Mouse (Mus musculus): ENCODE results near the gene Uqcr10. TPM values are rescaled to one million over a fixed set of nuclear protein-coding genes. Genes with fewer than 3 reads are reported as not detected.

Uqcr10 gene
- polyA plus RNA-seq (2015; fragmentation: Nextera tagmentation; extraction: Ambion mirVana) = 889 and 930 TPM in 2 replicates

DNA sequence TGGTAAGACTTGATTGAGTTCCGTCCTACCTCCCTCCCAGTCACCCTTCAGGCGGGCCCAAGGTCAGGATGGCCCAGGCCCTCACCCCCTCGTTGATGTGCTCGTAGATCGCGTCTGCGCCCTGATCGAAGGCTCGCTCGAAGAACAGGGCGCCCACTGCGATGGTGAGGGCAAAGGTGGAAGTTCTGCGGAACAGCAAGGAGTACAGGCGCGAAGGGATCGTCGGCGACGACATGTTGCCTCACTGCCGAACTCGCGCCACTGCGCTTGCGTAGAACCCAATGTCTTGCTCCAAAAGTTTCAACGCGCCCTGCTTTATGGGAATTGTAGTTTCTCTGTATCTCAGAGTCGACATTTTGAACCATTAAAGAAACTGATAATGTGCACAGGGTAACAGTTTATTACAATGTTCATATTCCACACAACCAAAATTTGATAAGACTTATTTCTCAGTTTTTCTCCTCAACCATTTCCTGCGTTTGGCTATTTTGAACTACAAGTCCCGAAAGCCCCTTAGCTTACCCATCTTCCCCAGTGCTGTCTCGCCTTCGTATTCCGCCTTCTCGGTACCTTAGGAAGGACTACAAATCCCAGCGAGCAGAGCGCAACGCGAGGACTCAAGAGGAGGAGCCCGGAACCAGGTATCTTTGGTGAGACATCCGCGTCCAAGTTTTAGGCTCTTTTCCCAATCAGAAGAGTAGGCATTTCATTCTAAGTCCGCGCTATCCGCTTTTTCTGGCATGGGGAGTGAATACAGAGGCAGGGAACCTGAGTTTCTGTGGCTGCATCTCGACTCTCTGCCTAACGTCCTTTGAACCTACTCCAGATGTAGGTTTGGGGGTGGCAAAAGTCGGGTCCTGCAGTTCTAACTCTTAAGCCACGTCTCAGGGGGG lies at the start of gene Uqcr10, which contains the start of gene Zmat5:
Uqcr10 (minus strand) TSS at position 271 of the 893 bp plus-strand sequence.
Zmat5 (plus strand) TSS at position 607 of the 893 bp plus-strand sequence.
- H3K4me1 ChIP-seq = peaks cover 13% of the 10 kb centered on the region

DNA sequence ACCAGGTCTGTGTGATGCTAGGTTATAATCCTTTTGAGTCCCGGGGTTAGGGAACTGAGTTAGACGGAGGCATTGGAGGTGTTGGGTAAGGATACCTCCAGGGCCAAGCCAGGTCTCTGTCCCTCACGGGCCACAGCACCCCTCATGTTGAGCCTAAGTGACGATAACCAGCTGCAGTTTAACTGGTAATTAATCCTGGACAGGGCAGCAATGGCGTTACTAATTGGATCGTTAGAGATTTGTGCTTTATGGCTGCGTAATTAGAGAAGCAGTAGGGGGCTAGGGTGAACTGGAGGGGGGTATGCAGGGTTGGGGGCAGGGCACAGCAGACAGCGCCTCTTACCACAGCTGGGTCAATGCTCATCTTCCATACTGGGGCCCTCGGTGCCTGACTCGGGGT lies 48.7 kb upstream of the Uqcr10 start:
- H3K9ac ChIP-seq = no peak overlapping the region
- no peak for ATAC-seq (replicated peaks; ENCODE audit: low FRiP score)
- 21% methylated on average over 10 of the region's 10 CpGs for WGBS
- H3K4me2 ChIP-seq = no peak overlapping the region
- no peak overlapping the region for H3K27ac ChIP-seq
- H3K4me3 ChIP-seq (replicated peaks) = no peak overlapping the region
- 0 out of 2 replicates have a peak, but pooled peaks cover 4% of the 10 kb centered on the region for H3K9me3 ChIP-seq (replicated peaks)
- no peaks in the 10 kb centered on the region for H3K36me3 ChIP-seq
- H3K27me3 ChIP-seq = peaks cover 47% of the 10 kb centered on the region
- H3K4me1 ChIP-seq = 0 out of 2 replicates have a peak, but pooled peaks cover 6% of the 10 kb centered on the region

More for the DNA sequence above, at the start of gene Uqcr10, which contains the start of gene Zmat5:
- H3K27ac ChIP-seq = peak within 1 kb of the TSS; percentile 84
- H3K27me3 ChIP-seq = no peaks in the 10 kb centered on the region
- peak within 1 kb of the TSS; percentile 79 for H3K4me2 ChIP-seq
- H3K4me3 ChIP-seq (replicated peaks) = peak within 1 kb of the TSS; percentile 89
- H3K36me3 ChIP-seq = peaks cover 23% of the 10 kb centered on the region
- WGBS = under 1% methylated on average over 47 of the region's 47 CpGs
- H3K9me3 ChIP-seq (replicated peaks) = no peaks in the 10 kb centered on the region
- ATAC-seq (replicated peaks; ENCODE audit: low FRiP score) = peak; percentile 98
- H3K9ac ChIP-seq = peak within 1 kb of the TSS; percentile 85

GRCm38 (mm10) chr11:4750263-4750662 lies 46.1 kb upstream of the Uqcr10 start:
- ATAC-seq (replicated peaks; ENCODE audit: low FRiP score) = no peak
- Histone ChIP-seq H3K27ac (no peak overlapping the region), H3K4me2 (no peak overlapping the region), H3K9me3 (replicated peaks) (0 out of 2 replicates have a peak, but pooled peaks cover 4% of the 10 kb centered on the region), H3K9ac (no peak overlapping the region), H3K4me3 (replicated peaks) (no peak overlapping the region), H3K36me3 (no peaks in the 10 kb centered on the region), H3K27me3 (peaks cover 73% of the 10 kb centered on the region), H3K4me1 (peaks cover 24% of the 10 kb centered on the region)
- 6% methylated on average over 9 of the region's 9 CpGs for WGBS

- H3K36me3 ChIP-seq = no peaks in the 10 kb centered on the region
- H3K4me2 ChIP-seq = peak overlapping the region; percentile 95
- no peak overlapping the region for H3K9ac ChIP-seq
- no peak overlapping the region for H3K27ac ChIP-seq
- H3K4me3 ChIP-seq (replicated peaks) = peak overlapping the region; percentile 53
- WGBS = 2% methylated on average over 12 of the region's 12 CpGs
- H3K27me3 ChIP-seq = peaks cover 96% of the 10 kb centered on the region
- no peaks in the 10 kb centered on the region for H3K9me3 ChIP-seq (replicated peaks)
- H3K4me1 ChIP-seq = peaks cover 20% of the 10 kb centered on the region
- ATAC-seq (replicated peaks; ENCODE audit: low FRiP score) = no peak
Observed at GRCm38 (mm10) chr11:4747285-4747684, 43.1 kb upstream of the Uqcr10 start.

GRCm38 (mm10) chr11:4746733-4747132 lies 42.6 kb upstream of the Uqcr10 start, which contains the start of gene Cabp7:
Gene Cabp7 (minus strand): TSS chr11:4746778.
- H3K9me3 ChIP-seq (replicated peaks) = no peaks in the 10 kb centered on the region
- no peak within 1 kb of the TSS for H3K27ac ChIP-seq
- H3K4me2 ChIP-seq = peak within 1 kb of the TSS; percentile 95
- H3K9ac ChIP-seq = peak within 1 kb of the TSS; percentile 29; the same call in 1 of the 2 replicates
- H3K36me3 ChIP-seq = no peaks in the 10 kb centered on the region
- H3K4me3 ChIP-seq (replicated peaks) = peak within 1 kb of the TSS; percentile 53
- peaks cover 96% of the 10 kb centered on the region for H3K27me3 ChIP-seq
- peaks cover 20% of the 10 kb centered on the region for H3K4me1 ChIP-seq
- WGBS = 0% methylated on average over 14 of the region's 73 CpGs
- no peak for ATAC-seq (replicated peaks; ENCODE audit: low FRiP score)

DNA sequence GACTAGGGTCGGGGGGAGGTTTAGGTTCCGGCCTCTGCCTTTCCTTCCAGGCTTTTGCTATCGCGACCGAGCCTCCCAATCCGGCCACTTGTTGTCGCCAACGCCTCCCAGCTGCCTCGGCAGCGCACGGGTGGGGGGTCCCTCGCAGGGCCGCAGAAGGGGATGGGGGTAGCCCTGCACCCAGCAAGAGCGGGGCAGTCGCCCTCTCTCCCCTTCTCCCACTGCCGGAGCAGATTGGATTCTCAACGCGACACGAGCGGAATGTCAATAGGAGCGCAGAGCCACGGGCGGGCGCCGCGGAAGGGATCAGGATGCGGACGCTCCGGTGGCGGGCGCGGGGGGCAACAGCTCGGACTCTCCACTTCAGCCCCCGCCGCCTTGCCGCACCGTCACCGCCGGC lies 41.8 kb upstream of the Uqcr10 start:
- H3K36me3 ChIP-seq = no peaks in the 10 kb centered on the region
- no peaks in the 10 kb centered on the region for H3K9me3 ChIP-seq (replicated peaks)
- 1% methylated on average over 39 of the region's 39 CpGs for WGBS
- peaks cover 99% of the 10 kb centered on the region for H3K27me3 ChIP-seq
- no peak for ATAC-seq (replicated peaks; ENCODE audit: low FRiP score)
- H3K27ac ChIP-seq = no peak overlapping the region
- peak overlapping the region; percentile 95 for H3K4me2 ChIP-seq
- peak overlapping the region; percentile 53 for H3K4me3 ChIP-seq (replicated peaks)
- H3K4me1 ChIP-seq = peaks cover 20% of the 10 kb centered on the region
- H3K9ac ChIP-seq = no peak overlapping the region

DNA sequence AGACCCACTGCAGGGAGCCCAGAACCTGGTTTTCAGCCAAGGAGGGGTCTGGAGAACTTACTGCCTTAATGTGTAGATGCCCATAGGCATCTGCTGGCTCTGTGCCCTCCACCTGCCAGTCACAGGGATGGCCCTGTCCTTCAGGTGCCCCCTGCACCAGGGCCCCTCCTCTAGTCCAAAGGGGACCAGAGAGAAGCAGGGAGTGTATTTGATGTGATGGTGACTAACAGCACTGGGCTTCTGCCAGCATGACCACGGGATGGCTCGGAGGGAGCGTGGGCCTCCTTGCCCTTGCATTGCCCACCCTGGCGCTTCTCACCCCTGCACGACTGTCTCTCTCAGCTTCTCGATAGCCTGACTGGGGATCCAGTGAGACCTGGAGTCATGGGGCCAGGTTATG lies 40.5 kb upstream of the Uqcr10 start:
- Histone ChIP-seq H3K9ac (no peak overlapping the region), H3K27me3 (peaks cover 90% of the 10 kb centered on the region), H3K4me1 (peaks cover 20% of the 10 kb centered on the region), H3K9me3 (replicated peaks) (no peaks in the 10 kb centered on the region), H3K27ac (no peak overlapping the region), H3K4me2 (no peak overlapping the region), H3K4me3 (replicated peaks) (no peak overlapping the region), H3K36me3 (no peaks in the 10 kb centered on the region)
- 58% methylated on average over 6 of the region's 6 CpGs for whole genome bisulfite sequencing
- no peak for ATAC-seq (replicated peaks; ENCODE audit: low FRiP score)

- no peaks in the 10 kb centered on the region for H3K9me3 ChIP-seq (replicated peaks)
- WGBS = 43% methylated on average over 5 of the region's 5 CpGs
- no peak overlapping the region for H3K4me3 ChIP-seq (replicated peaks)
- H3K27me3 ChIP-seq = peaks cover 51% of the 10 kb centered on the region
- no peaks in the 10 kb centered on the region for H3K36me3 ChIP-seq
- no peak for ATAC-seq (replicated peaks; ENCODE audit: low FRiP score)
- peaks cover 3% of the 10 kb centered on the region for H3K4me1 ChIP-seq
- no peak overlapping the region for H3K9ac ChIP-seq
- no peak overlapping the region for H3K27ac ChIP-seq
- H3K4me2 ChIP-seq = no peak overlapping the region
Observed at GRCm38 (mm10) chr11:4740785-4741184, 36.6 kb upstream of the Uqcr10 start.

DNA sequence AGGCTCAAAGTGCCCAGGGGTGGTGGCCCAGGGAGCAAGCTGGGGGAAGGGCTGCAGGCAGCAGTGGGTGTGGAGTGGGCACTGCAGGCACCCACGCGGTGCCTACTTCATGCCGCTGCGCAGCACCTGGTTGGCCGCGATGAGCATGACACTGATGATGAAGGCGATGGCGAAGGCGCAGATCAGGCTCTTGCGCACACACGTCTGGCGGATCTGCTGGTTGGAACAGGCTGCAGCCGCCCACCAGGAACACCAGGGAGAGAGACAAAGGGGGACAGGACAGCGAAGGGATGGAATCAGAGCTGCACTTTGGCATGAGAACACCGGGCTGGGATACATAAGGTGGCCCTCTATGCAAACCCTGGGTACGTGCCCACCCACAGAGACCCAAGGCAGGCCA lies 34.6 kb upstream of the Uqcr10 start:
- Histone ChIP-seq H3K36me3 (no peaks in the 10 kb centered on the region), H3K9me3 (replicated peaks) (no peaks in the 10 kb centered on the region), H3K4me2 (no peak overlapping the region), H3K27me3 (peaks cover 31% of the 10 kb centered on the region), H3K27ac (no peak overlapping the region), H3K4me1 (0 out of 2 replicates have a peak, but pooled peaks cover 5% of the 10 kb centered on the region), H3K9ac (no peak overlapping the region), H3K4me3 (replicated peaks) (no peak overlapping the region)
- WGBS = 94% methylated on average over 16 of the region's 16 CpGs
- ATAC-seq (replicated peaks; ENCODE audit: low FRiP score) = no peak

GRCm38 (mm10) chr11:4737682-4738081 lies 33.5 kb upstream of the Uqcr10 start:
- WGBS = 86% methylated on average over 10 of the region's 10 CpGs
- Histone ChIP-seq H3K9ac (no peak overlapping the region), H3K4me3 (replicated peaks) (no peak overlapping the region), H3K9me3 (replicated peaks) (no peaks in the 10 kb centered on the region), H3K4me2 (no peak overlapping the region), H3K27ac (no peak overlapping the region), H3K4me1 (0 out of 2 replicates have a peak, but pooled peaks cover 5% of the 10 kb centered on the region), H3K36me3 (no peaks in the 10 kb centered on the region), H3K27me3 (peaks cover 20% of the 10 kb centered on the region)
- no peak for ATAC-seq (replicated peaks; ENCODE audit: low FRiP score)

GRCm38 (mm10) chr11:4736355-4736754 lies 32.2 kb upstream of the Uqcr10 start:
- no peaks in the 10 kb centered on the region for H3K36me3 ChIP-seq
- ATAC-seq (replicated peaks; ENCODE audit: low FRiP score) = no peak
- WGBS = 51% methylated on average over 6 of the region's 6 CpGs

GRCm38 (mm10) chr11:4734179-4734578 lies 30.0 kb upstream of the Uqcr10 start:
- no peak overlapping the region for H3K4me3 ChIP-seq (replicated peaks)
- no peak overlapping the region for H3K9ac ChIP-seq
- 31% methylated on average over 12 of the region's 12 CpGs for WGBS
- H3K27me3 ChIP-seq = no peaks in the 10 kb centered on the region
- H3K4me1 ChIP-seq = 0 out of 2 replicates have a peak, but pooled peaks cover 5% of the 10 kb centered on the region
- no peaks in the 10 kb centered on the region for H3K9me3 ChIP-seq (replicated peaks)
- H3K27ac ChIP-seq = no peak overlapping the region
- H3K36me3 ChIP-seq = no peaks in the 10 kb centered on the region
- ATAC-seq (replicated peaks; ENCODE audit: low FRiP score) = no peak
- no peak overlapping the region for H3K4me2 ChIP-seq

More at GRCm38 (mm10) chr11:4736355-4736754, 32.2 kb upstream of the Uqcr10 start:
- Histone ChIP-seq H3K27me3 (0 out of 2 replicates have a peak, but pooled peaks cover 7% of the 10 kb centered on the region), H3K4me3 (replicated peaks) (no peak overlapping the region), H3K4me2 (no peak overlapping the region), H3K4me1 (0 out of 2 replicates have a peak, but pooled peaks cover 5% of the 10 kb centered on the region), H3K9ac (no peak overlapping the region), H3K27ac (no peak overlapping the region), H3K9me3 (replicated peaks) (no peaks in the 10 kb centered on the region)

All from kidney, embryonic 15.5 days (tissue).